Mouse (Mus musculus): Measurements from ENCODE around the gene Ssbp4.

The Ssbp4 gene

DNA sequence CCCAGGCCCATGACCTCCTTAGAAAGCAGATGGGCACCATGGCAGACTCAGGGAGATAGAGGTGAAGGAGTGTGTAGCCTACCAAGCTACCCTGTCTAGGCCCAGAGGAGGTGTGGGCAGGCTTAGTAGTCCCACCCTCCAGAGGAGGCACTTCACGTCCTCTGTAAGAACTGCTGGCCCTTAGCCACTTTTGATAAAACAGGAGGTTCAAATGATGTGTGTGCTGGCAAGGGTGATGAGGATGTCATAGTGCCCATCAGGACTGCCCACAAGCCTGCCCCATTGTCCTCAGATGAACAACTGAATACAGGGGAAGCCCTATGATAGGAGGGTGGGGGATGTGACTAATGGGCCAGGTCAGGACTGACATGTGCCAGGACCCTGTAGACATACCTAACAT, 55.8 kb downstream of the Ssbp4 start:
- DNase-seq (ENCODE audit: low spot score in 2 of 2): no peak

DNA sequence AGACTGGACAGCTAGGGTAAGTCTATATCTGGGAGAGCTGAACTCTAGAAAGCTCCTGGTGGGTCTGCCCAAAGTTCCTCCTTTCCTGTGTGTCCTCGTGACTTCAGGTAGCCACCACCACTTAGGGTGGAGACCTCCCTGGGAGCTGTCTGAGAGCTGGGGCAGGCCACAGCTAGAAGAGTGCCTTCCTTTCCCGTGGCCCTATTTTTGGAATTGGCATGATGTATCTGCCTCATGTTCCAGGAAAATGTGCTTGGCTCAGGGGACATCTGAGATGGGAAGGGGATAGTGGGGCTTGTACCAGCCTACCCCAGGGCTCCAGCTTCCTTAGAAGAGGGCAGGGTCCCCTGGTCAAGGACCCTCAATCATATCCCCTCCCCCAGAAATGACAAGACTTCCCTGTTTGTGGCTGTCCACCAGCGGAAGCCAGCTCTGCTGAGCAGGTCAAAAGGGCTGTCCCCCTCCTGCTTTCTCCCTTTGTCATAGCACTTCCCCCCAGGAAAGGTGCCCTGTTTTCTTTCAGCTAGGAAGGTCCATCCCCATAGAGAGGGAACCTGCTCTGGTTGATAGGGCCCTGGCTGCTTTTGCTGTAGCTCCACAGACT, 57.0 kb downstream of the Ssbp4 start:
- DNase-seq (ENCODE audit: low spot score in 2 of 2): no peak

DNA sequence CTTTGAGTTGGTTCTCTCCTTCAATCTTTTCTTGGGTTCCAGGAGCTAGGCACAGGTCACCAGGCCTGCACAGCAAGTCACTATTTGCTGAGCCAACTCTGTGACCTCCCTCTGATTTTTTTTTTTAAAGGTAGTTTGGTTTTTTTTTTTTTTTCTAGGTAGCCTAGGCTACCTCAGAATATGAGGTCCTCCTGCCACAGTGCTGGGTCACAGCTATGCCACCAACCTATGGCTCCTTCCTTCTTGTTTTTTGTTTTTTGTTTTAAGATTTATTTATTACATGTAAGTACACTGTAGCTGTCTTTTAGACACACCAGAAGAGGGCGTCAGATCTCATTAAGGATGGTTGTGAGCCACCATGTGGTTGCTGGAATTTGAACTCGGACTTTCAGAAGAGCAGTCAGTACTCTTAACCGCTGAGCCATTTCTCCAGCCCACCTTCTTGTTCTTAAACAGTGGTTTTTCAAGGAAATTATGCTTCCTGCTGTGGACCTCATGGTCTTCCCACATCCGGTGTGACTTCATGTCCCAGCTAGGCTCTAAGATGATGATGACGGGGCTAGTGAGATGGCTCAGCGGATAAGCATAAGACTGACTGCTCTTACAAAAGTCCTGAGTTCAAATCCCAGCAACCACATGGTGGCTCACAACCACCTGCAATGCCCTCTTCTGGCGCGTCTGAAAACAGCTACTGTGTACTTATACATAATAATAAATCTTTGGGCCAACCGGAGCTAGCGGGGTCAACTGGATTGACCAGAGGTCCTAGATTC, 59.1 kb downstream of the Ssbp4 start:
- no peak for DNase-seq (ENCODE audit: low spot score in 2 of 2)

DNA sequence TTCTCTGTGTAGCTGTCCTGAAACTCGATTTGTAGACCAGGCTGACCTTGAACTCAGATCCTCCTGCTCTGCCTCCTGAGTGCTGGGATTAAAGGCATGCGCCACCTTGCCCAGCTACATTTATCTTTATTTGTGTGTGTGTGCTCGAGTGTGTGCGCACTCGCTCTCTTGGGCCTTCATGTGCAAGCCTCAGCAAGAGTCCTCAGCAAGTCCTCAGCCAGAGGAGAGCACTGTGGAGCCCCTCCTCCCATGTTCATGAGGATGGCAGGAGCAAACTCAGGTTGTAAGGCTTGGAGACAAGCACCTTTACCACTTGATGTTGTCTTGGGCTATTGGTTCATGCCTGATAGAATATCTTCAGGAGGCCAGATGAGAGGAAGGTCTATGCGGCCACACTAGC, 60.9 kb downstream of the Ssbp4 start:
- no peak for DNase-seq (ENCODE audit: low spot score in 2 of 2)
